Mouse (Mus musculus): ENCODE data around the gene Gm5798. TPM values are rescaled to one million over a fixed set of nuclear protein-coding genes. Genes with fewer than 3 reads are reported as not detected.
"Not testable (repeated sequence)": the region's sequence is repeated elsewhere in the genome, so short reads cannot be mapped to it uniquely, and the experiment has no call there.

Gm5798 gene
- total RNA-seq (2021) = not detected
- long read RNA-seq, experiment 1 = 0 reads
- long read RNA-seq, experiment 2 = 0 reads

GRCm38 (mm10) chr14:41348309-41348708, at the start of gene Gm5798:
Gene Gm5798, plus strand, starts transcription at chr14:41348609.
- DNase-seq (ENCODE audit: low spot score in 2 of 2) = not testable (repeated sequence)

GRCm38 (mm10) chr14:41386279-41386678, 37.9 kb downstream of the Gm5798 start, which contains the start of gene Gm7945:
Gene Gm7945, minus strand, starts transcription at chr14:41386379.
- not testable (repeated sequence) for DNase-seq (ENCODE audit: low spot score in 2 of 2)

Other genes starting within 250 kb of the Gm5798 start
- under 1 TPM in 1 of 2 experiments, not detected in 1; 0.56 TPM for gene Mat1a, start 243.6 kb upstream of the Gm5798 start, total RNA-seq (2021)
- 1 to 10 TPM in 1 of 2 experiments, under 1 TPM in 1; 0.63 to 1.9 TPM for gene Sftpa1, start 216.8 kb upstream of the Gm5798 start, total RNA-seq (2021)
- gene Mbl1, start 197.2 kb upstream of the Gm5798 start, total RNA-seq (2021) = not detected
- not detected for gene Sftpd, start 163.5 kb upstream of the Gm5798 start, total RNA-seq (2021)
- gene Gm2832, start 69.8 kb upstream of the Gm5798 start, total RNA-seq (2021) = not detected
- not detected for gene Gm7945, start 37.8 kb downstream of the Gm5798 start, total RNA-seq (2021)
- not detected for gene Gm6482, start 59.7 kb downstream of the Gm5798 start, total RNA-seq (2021)
- not detected for gene Gm7954, start 104.9 kb downstream of the Gm5798 start, total RNA-seq (2021)
- gene Gm3486, start 140.9 kb downstream of the Gm5798 start, total RNA-seq (2021) = not detected
- not detected for gene Gm7970, start 207.0 kb downstream of the Gm5798 start, total RNA-seq (2021)
- not detected for gene 1700049E17Rik2, start 224.6 kb downstream of the Gm5798 start, total RNA-seq (2021)